Mouse (Mus musculus) kidney, adult 2 months (tissue): Measurements from ENCODE around the gene Grm8. TPM values are rescaled to one million over a fixed set of nuclear protein-coding genes. Genes with fewer than 3 reads are reported as not detected.

Source experiments
- DNase-seq: peaks from one replicate; pipeline ENCODE4 v3.0.0; 2021
- H3K27ac ChIP-seq: fragments of 200-500 bp; 2 replicates; pipeline ENCODE4 v1.5.1; 2012; ENCODE audit warnings: low read depth, low read length, control low read depth, inconsistent platforms; ENCODE audit not compliant: insufficient read depth
- H3K27me3 ChIP-seq: fragments of 200-500 bp; replicated peaks from 2 replicates; pipeline ENCODE4 v1.6.1; 2012; ENCODE audit warnings: mild to moderate bottlenecking, moderate library complexity, low read length, inconsistent platforms; ENCODE audit not compliant: control insufficient read depth, insufficient read depth
- H3K36me3 ChIP-seq: fragments of 200-500 bp; 2 replicates; pipeline ENCODE4 v1.6.1; 2012; ENCODE audit warnings: mild to moderate bottlenecking, moderate library complexity, low read length, inconsistent platforms; ENCODE audit not compliant: control insufficient read depth, insufficient read depth
- H3K4me1 ChIP-seq: fragments of 200-500 bp; 2 replicates; pipeline ENCODE4 v1.6.1; 2011; ENCODE audit warnings: low read length; ENCODE audit not compliant: control insufficient read depth, insufficient read depth
- H3K4me3 ChIP-seq: fragments of 200-500 bp; 2 replicates; pipeline ENCODE4 v1.5.1; 2011; ENCODE audit warnings: mild to moderate bottlenecking, low read depth, low read length, control low read depth; ENCODE audit not compliant: insufficient read depth
- CTCF ChIP-seq: fragments of 200-500 bp; conservative IDR thresholded peaks from 2 replicates; pipeline ENCODE4 v1.5.1; 2011; ENCODE audit warnings: low read depth, mild to moderate bottlenecking, control low read depth, low read length, moderate library complexity, mixed read lengths; ENCODE audit not compliant: insufficient read depth, insufficient read length
- POLR2A ChIP-seq: fragments of 200-500 bp; IDR thresholded peaks from one replicate; pipeline ENCODE4 v1.6.1; 2011; ENCODE audit warnings: low read depth, low read length, control low read depth
- WGBS: fragments of 180-500 bp; shearing (Covaris S2); methylation state at CpG from one replicate; pipeline ENCODE4 v1.1.7; 2018; 5-methylcytosine and 5-hydroxymethylcytosine counted together
- polyA plus RNA-seq: library from polyadenylated mRNA; depleted of rRNA; stranded (reverse); fragments of >200 nt; gene quantifications from 2 replicates; pipeline ENCODE4 v1.2.3, GENCODE M21; 2012

The Grm8 gene
- polyA plus RNA-seq, 1 experiment: not detected

DNA sequence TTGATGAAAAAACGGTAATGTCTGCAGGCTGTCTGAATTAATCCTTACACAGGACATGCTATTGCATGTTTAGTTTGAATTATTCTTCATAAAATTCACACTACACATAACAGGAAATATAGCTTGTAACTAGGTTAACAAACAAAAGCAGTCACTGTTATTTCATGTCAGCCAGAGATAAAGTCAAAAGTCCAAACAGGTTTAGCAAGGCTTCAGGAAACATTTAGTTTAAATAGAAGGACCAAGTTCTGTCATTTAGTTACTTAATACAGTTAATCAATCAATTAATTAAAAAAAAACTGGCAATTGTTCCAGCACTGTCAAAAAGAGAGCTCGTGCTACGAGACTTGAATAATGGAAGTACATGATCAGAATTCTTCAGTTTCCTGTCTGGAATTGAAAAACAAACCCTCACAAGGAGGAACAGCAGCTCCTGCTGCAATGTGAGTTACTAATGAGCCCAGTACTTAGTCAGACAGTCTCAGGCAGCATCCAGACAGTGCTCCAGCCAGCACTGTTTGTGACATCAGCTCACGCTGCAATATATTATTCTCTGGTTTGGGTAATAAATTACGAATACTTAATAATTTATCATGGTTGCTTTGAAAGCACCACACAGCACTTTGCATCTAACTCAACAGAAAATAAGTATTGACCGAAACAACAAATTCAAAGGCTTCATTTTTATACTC is 334.0 kb downstream of the Grm8 start:
- no peaks in the 10 kb centered on the region for H3K27me3 ChIP-seq
- no peaks in the 10 kb centered on the region for H3K36me3 ChIP-seq
- no peak for DNase-seq
- no peak overlapping the region for H3K4me3 ChIP-seq
- no peak overlapping the region for H3K27ac ChIP-seq
- no peak for TF ChIP-seq CTCF
- TF ChIP-seq POLR2A: no peak
- H3K4me1 ChIP-seq: no peaks in the 10 kb centered on the region
- 54% methylated on average over 6 of the region's 6 CpGs for WGBS

DNA sequence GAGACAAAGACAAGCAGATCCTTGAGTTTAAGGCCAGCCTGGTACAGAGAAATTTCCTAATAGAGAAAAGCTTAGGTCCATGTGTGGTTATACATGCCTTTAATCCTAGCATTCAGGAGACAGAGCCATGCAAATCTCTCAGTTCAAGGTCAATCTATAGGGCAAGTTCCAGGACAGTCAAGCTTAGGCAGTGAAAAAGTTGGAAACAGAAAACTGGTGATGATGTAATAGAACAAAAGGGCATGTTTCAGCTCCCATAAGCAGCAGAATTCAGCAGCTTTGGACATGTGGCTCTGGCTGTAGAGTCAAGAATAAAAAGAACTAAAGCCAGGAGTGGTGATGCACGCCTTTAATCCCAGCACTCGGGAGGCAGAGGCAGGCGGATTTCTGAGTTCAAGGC is 336.2 kb downstream of the Grm8 start:
- H3K36me3 ChIP-seq: no peaks in the 10 kb centered on the region
- DNase-seq: no peak
- WGBS: 91% methylated on average over 3 of the region's 3 CpGs
- H3K27me3 ChIP-seq: no peaks in the 10 kb centered on the region
- H3K4me1 ChIP-seq: no peaks in the 10 kb centered on the region
- H3K27ac ChIP-seq: no peak overlapping the region
- TF ChIP-seq POLR2A (no peak), CTCF (no peak)
- H3K4me3 ChIP-seq: no peak overlapping the region

DNA sequence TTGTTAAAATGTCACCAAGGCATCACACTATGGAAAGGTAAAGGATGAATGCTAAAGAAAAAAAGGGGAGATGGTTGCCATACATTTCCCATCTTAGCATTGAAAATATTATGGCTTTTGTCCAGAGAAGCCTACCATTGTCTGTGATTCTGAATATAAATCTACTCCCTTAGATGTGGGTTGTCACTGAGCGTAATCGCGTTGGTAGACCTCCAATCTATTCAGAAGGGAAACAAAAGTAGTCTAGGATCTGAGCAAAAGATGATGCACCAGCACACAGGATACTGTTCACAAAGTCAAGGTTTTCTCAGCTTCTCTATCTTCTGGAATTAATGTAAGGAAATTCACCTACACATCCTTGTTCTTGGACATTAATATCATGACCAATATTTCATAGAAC is 345.4 kb downstream of the Grm8 start:
- WGBS: 86% methylated on average over 3 of the region's 3 CpGs
- H3K4me1 ChIP-seq: no peaks in the 10 kb centered on the region
- TF ChIP-seq POLR2A (no peak), CTCF (no peak)
- no peak overlapping the region for H3K4me3 ChIP-seq
- H3K27ac ChIP-seq: no peak overlapping the region
- DNase-seq: no peak
- no peaks in the 10 kb centered on the region for H3K27me3 ChIP-seq
- H3K36me3 ChIP-seq: no peaks in the 10 kb centered on the region

DNA sequence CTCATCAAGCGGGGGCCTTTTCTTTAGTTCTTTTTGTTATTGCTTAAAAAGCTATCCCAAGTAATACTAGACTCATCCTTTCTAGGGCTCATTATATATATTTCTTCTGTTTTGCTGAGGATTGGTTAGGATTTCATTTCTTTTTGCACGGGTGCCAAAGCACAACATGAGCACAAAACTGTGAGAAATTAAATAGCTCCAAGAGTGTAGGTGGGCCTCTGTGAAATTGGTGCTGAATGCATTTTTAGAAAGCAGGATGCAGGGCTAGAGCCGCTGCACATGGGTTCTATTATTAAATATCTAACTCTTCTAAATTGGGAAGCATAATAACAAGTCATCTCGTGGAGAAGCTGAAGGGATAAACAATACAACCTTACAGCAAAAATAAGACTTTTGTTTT is 345.8 kb downstream of the Grm8 start:
- Histone ChIP-seq H3K4me1 (no peaks in the 10 kb centered on the region), H3K4me3 (no peak overlapping the region), H3K27ac (no peak overlapping the region), H3K27me3 (no peaks in the 10 kb centered on the region), H3K36me3 (no peaks in the 10 kb centered on the region)
- DNase-seq: no peak
- 78% methylated on average over 4 of the region's 4 CpGs for WGBS
- no peak for TF ChIP-seq CTCF
- TF ChIP-seq POLR2A: no peak

DNA sequence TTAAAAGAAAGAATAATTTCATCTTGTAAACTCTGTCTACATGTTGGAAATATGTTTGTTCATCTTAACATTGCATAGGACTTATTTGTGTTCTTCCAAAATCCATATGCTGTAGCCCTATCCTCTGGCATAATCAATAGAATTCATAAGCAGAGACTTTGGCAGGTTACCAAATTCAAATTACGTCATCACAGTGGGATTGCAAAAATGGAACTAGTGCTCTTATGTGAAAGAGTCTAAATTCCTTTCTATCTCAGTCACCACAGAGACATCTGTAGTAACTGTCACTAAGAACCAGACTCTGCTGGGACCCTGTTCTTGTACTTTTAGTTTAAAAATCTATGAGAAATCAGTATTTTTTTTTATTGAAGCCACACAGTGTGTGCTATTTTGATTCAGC is 352.7 kb downstream of the Grm8 start:
- 68% methylated on average over 1 of the region's 1 CpGs for WGBS
- H3K36me3 ChIP-seq: no peaks in the 10 kb centered on the region
- no peaks in the 10 kb centered on the region for H3K27me3 ChIP-seq
- no peaks in the 10 kb centered on the region for H3K4me1 ChIP-seq
- no peak overlapping the region for H3K4me3 ChIP-seq
- no peak overlapping the region for H3K27ac ChIP-seq
- TF ChIP-seq CTCF: no peak
- no peak for TF ChIP-seq POLR2A
- DNase-seq: no peak

DNA sequence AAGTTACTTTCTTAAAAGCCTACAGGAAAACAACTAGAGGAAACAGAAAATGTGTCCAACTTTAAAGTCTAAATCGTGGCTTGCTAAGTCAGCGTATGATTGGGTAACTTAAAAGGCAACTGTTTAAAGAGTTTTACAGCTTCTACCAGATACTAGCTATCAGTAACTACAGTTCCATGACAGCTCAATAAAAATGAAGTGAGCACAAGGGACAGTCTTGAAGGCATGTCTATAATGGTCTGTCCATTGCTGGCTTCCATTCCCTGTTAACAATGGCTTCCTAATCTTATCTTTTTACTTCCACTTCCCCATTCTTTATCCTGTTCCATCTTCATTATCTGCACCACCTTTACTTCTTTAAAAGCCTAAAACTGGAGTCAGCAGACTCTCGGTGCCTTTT is 353.6 kb downstream of the Grm8 start:
- TF ChIP-seq POLR2A (no peak), CTCF (no peak)
- 75% methylated on average over 3 of the region's 3 CpGs for WGBS
- H3K27ac ChIP-seq: no peak overlapping the region
- no peaks in the 10 kb centered on the region for H3K36me3 ChIP-seq
- H3K4me3 ChIP-seq: no peak overlapping the region
- no peaks in the 10 kb centered on the region for H3K27me3 ChIP-seq
- no peaks in the 10 kb centered on the region for H3K4me1 ChIP-seq
- no peak for DNase-seq

DNA sequence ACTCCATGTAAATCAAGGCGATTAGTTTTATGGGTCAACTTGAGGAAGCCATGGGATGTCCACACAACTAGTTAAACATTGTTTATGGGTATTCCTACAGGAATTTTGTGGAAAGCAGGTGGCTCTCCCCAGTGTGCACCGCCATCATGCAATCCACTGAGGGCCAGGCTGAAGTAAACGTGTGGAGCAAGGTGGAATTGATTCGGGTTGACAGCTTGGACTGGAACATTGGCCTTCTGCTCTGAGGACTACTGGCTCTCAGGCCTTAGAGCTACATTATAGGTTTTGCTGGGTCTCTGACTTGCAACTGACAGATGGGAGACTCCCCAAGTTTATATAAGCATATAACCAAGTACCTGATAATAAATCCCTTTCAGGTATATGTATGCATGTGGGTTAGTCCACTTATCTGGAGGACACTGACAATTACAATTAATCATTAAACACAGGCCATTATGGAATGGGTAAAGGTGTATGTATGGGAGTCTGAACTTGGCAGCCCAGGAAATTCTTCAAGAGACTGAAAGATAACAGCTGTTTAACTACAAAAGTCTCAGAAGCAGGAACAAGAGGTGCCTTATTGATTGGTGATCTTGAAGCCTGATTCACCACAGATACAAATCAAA is 359.2 kb downstream of the Grm8 start:
- no peaks in the 10 kb centered on the region for H3K4me1 ChIP-seq
- WGBS: 73% methylated on average over 4 of the region's 4 CpGs
- no peak overlapping the region for H3K4me3 ChIP-seq
- DNase-seq: no peak
- H3K27me3 ChIP-seq: no peaks in the 10 kb centered on the region
- no peak overlapping the region for H3K27ac ChIP-seq
- H3K36me3 ChIP-seq: no peaks in the 10 kb centered on the region
- TF ChIP-seq CTCF: no peak
- TF ChIP-seq POLR2A: no peak

DNA sequence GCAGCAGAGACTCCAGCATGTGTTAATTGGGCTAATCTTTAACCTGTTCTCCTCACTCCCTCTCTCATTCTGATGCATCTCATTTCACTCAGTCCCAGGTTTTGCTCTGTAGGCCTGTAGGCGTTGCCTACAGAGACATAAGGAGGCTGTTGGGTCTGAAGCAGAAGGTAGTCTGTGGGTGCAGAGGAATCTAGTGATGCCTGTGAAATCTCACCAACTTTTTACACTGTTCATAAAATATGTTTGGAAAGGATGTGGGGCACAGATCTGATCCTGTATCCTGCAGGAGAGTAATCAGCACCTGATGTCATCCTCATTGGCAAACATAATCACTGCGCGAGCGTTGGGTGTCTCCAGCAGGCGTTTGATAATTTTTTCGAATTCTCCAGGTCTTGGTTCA is 372.9 kb downstream of the Grm8 start:
- Histone ChIP-seq H3K4me1 (no peaks in the 10 kb centered on the region), H3K27me3 (no peaks in the 10 kb centered on the region), H3K36me3 (no peaks in the 10 kb centered on the region), H3K4me3 (no peak overlapping the region), H3K27ac (no peak overlapping the region)
- no peak for TF ChIP-seq POLR2A
- no peak for TF ChIP-seq CTCF
- no peak for DNase-seq
- 75% methylated on average over 6 of the region's 6 CpGs for WGBS
